Mouse (Mus musculus) liver, adult 2 months (tissue): ENCODE data around the gene Rabl2. TPM values are rescaled to one million over a fixed set of nuclear protein-coding genes. Genes with fewer than 3 reads are reported as not detected.

ENCODE experiments used
- DNase-seq: peaks from one replicate; pipeline ENCODE4 v3.0.0-alpha.2; 2011; ENCODE audit warnings: low read depth, low spot score; ENCODE audit errors: extremely low read depth
- H3K27ac ChIP-seq: fragments of 200-500 bp; replicated peaks from 2 replicates; pipeline ENCODE4 v1.5.1; 2012; ENCODE audit warnings: low read depth, mild to moderate bottlenecking, control low read depth, inconsistent platforms, low read length; ENCODE audit not compliant: insufficient read depth
- H3K27me3 ChIP-seq: fragments of 200-500 bp; 2 replicates; pipeline ENCODE4 v1.6.1; 2012; ENCODE audit warnings: mild to moderate bottlenecking, moderate library complexity, low read length, inconsistent platforms; ENCODE audit not compliant: control insufficient read depth, insufficient read depth
- H3K36me3 ChIP-seq: fragments of 200-500 bp; 2 replicates; pipeline ENCODE4 v1.6.1; 2012; ENCODE audit warnings: low read length, inconsistent platforms; ENCODE audit not compliant: control insufficient read depth, insufficient read depth
- H3K4me1 ChIP-seq: fragments of 200-500 bp; 2 replicates; pipeline ENCODE4 v1.6.1; 2011; ENCODE audit warnings: low read length; ENCODE audit not compliant: control insufficient read depth, insufficient read depth
- H3K4me3 ChIP-seq: fragments of 200-500 bp; 2 replicates; pipeline ENCODE4 v1.5.1; 2011; ENCODE audit warnings: low read depth, mild to moderate bottlenecking, control low read depth, low read length, moderate library complexity; ENCODE audit not compliant: insufficient read depth
- H3K79me2 ChIP-seq: fragments of 200-500 bp; 2 replicates; pipeline ENCODE4 v1.6.1; 2012; ENCODE audit warnings: inconsistent platforms, mild to moderate bottlenecking, low read length, moderate library complexity; ENCODE audit not compliant: control insufficient read depth, insufficient read depth
- H3K9ac ChIP-seq: fragments of 200-500 bp; 2 replicates; pipeline ENCODE4 v1.6.1; 2012; ENCODE audit warnings: low read depth, mild to moderate bottlenecking, control low read depth, inconsistent platforms, low read length
- CTCF ChIP-seq: fragments of 200-500 bp; IDR thresholded peaks from 2 replicates; pipeline ENCODE4 v1.5.1; 2011; ENCODE audit warnings: low read depth, low read length, control low read depth
- POLR2A ChIP-seq: fragments of 200-500 bp; IDR thresholded peaks from 2 replicates; pipeline ENCODE4 v1.6.1; 2011; ENCODE audit warnings: low read length, control low read depth; ENCODE audit not compliant: insufficient read depth; ENCODE audit errors: extremely low read depth
- WGBS: fragments of 180-500 bp; shearing (Covaris S2); methylation state at CpG from one replicate; pipeline ENCODE4 v1.1.7; 2018; 5-methylcytosine and 5-hydroxymethylcytosine counted together
- polyA plus RNA-seq: library from polyadenylated mRNA; depleted of rRNA; stranded (reverse); fragments of >200 nt; gene quantifications from 2 replicates; pipeline ENCODE4 v1.2.3, GENCODE M21; 2012
- total RNA-seq: library from RNA; depleted of rRNA; stranded (reverse); fragments of >200 nt; gene quantifications from 2 replicates; pipeline ENCODE4 v1.2.3, GENCODE M21; 2014

Gene Rabl2
- total and polyA plus RNA-seq, 2 experiments, result 1.4 to 3.6 TPM

GRCm38 (mm10) chr15:89607480-89607879 is 15.8 kb upstream of the Rabl2 start:
- no peak overlapping the region for H3K9ac ChIP-seq
- no peaks in the 10 kb centered on the region for H3K79me2 ChIP-seq
- H3K4me1 ChIP-seq, result no peaks in the 10 kb centered on the region
- 81% methylated on average over 8 of the region's 8 CpGs for WGBS
- no peak overlapping the region for H3K4me3 ChIP-seq
- TF ChIP-seq POLR2A (no peak), CTCF (no peak)
- DNase-seq, result no peak
- no peaks in the 10 kb centered on the region for H3K36me3 ChIP-seq
- no peak overlapping the region for H3K27ac ChIP-seq
- no peaks in the 10 kb centered on the region; the same call in 1 of the 2 replicates for H3K27me3 ChIP-seq

- DNase-seq, result no peak
- Histone ChIP-seq H3K4me3 (no peak overlapping the region), H3K79me2 (no peaks in the 10 kb centered on the region), H3K9ac (no peak overlapping the region), H3K4me1 (no peaks in the 10 kb centered on the region), H3K36me3 (no peaks in the 10 kb centered on the region), H3K27ac (no peak overlapping the region), H3K27me3 (no peaks in the 10 kb centered on the region; the same call in 1 of the 2 replicates)
- TF ChIP-seq POLR2A (no peak), CTCF (no peak)
- WGBS, result 73% methylated on average over 12 of the region's 12 CpGs
These were observed 14.3 kb upstream of the Rabl2 start for GRCm38 (mm10) chr15:89605822-89606570.

- H3K27me3 ChIP-seq, result no peaks in the 10 kb centered on the region
- WGBS, result 55% methylated on average over 4 of the region's 4 CpGs
- no peaks in the 10 kb centered on the region for H3K79me2 ChIP-seq
- H3K4me3 ChIP-seq, result no peak overlapping the region
- TF ChIP-seq CTCF (no peak), POLR2A (no peak)
- H3K4me1 ChIP-seq, result peaks cover 2% of the 10 kb centered on the region; the same call in 1 of the 2 replicates
- H3K27ac ChIP-seq, result no peak overlapping the region
- no peaks in the 10 kb centered on the region for H3K36me3 ChIP-seq
- no peak overlapping the region for H3K9ac ChIP-seq
- no peak for DNase-seq
These were observed 825 bp upstream of the Rabl2 start for GRCm38 (mm10) chr15:89592548-89592947.

GRCm38 (mm10) chr15:89591317-89591716 is 406 bp downstream of the Rabl2 start:
- Histone ChIP-seq H3K27me3 (no peaks in the 10 kb centered on the region), H3K9ac (peak overlapping the region; percentile 72), H3K27ac (no peak overlapping the region), H3K79me2 (no peaks in the 10 kb centered on the region), H3K36me3 (no peaks in the 10 kb centered on the region), H3K4me1 (peaks cover 2% of the 10 kb centered on the region; the same call in 1 of the 2 replicates), H3K4me3 (peak overlapping the region; percentile 80)
- peak; percentile 17 for DNase-seq
- WGBS, result under 1% methylated on average over 30 of the region's 30 CpGs
- no peak for TF ChIP-seq POLR2A
- no peak for TF ChIP-seq CTCF

GRCm38 (mm10) chr15:89589146-89589545 is 2.6 kb downstream of the Rabl2 start:
- no peaks in the 10 kb centered on the region for H3K27me3 ChIP-seq
- peaks cover 2% of the 10 kb centered on the region; the same call in 1 of the 2 replicates for H3K4me1 ChIP-seq
- no peak overlapping the region for H3K4me3 ChIP-seq
- DNase-seq, result peak; percentile 63
- no peak for TF ChIP-seq POLR2A
- no peak for TF ChIP-seq CTCF
- no peak overlapping the region for H3K27ac ChIP-seq
- WGBS, result 58% methylated on average over 5 of the region's 5 CpGs
- no peak overlapping the region for H3K9ac ChIP-seq
- no peaks in the 10 kb centered on the region for H3K36me3 ChIP-seq
- no peaks in the 10 kb centered on the region for H3K79me2 ChIP-seq

GRCm38 (mm10) chr15:89585631-89586030 is 6.1 kb downstream of the Rabl2 start:
- no peak overlapping the region for H3K27ac ChIP-seq
- WGBS, result 86% methylated on average over 11 of the region's 11 CpGs
- H3K4me1 ChIP-seq, result peaks cover 2% of the 10 kb centered on the region; the same call in 1 of the 2 replicates

More at GRCm38 (mm10) chr15:89585631-89586030, 6.1 kb downstream of the Rabl2 start:
- Histone ChIP-seq H3K4me3 (no peak overlapping the region), H3K36me3 (no peaks in the 10 kb centered on the region), H3K9ac (no peak overlapping the region), H3K79me2 (no peaks in the 10 kb centered on the region), H3K27me3 (no peaks in the 10 kb centered on the region)
- no peak for DNase-seq
- no peak for TF ChIP-seq CTCF
